Mouse (Mus musculus): ENCODE results near the gene Oprm1.
"Not testable (repeated sequence)": the region's sequence is repeated elsewhere in the genome, so short reads cannot be mapped to it uniquely, and the experiment has no call there.

Gene Oprm1

DNA sequence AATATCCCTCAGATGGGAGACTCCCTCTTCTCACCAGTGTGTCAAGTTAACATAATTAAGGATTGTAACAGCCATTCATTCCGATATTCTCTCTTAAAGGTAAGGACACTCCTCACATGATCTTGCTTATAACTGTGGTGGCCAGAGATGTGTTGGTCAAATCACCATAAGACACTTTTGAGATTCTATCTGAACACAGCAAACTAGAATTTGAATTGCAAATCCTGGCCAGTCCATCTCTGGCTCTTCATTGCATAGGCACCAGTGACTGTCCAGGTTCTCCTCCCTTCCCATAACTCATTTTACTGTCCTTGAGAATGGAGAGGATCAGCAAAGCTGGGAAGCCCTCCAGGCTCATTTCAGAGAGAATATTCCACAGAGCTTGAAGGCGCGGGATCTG, at the start of gene Oprm1:
TSS of gene Oprm1 (plus strand) at position 301 of the 400 bp plus-strand sequence.
- no peak for DNase-seq (ENCODE audit: low spot score in 2 of 2)

DNA sequence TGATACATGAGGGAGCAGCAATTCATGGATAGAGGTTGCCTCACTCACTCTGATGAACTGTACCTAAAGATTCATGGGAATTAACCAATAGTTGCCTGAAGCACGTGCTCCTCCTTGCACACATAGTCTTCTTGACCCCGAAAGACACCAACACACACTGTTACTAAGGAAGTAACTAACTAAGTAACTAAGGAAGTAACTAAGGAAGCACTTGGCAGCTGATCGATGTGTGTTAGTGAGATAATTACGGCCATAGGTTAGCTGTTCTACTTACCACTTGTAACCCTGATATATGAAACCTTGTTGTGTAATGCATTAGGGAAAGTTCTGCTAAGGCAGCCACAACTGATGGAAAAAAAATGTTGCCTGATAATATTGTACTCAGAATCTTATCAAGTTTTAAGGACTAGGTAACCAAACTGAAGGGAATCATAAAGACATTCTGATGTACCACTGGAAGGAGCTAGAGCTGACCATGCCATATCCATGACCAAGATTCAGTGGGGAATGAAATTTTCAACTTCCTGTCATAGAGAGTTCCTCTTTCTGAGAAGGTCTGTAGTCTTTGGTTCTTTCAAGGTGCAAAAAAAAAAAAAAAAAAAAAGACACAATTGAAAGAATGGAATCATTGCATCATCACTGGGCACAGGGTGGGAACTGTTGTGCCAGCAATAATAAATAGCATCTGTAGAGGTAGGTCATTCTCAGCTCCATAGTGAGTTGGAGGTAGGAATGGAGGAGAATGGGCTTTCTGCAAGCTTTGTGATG, 40.9 kb upstream of the Oprm1 start:
- DNase-seq (ENCODE audit: low spot score in 2 of 2) = no peak

DNA sequence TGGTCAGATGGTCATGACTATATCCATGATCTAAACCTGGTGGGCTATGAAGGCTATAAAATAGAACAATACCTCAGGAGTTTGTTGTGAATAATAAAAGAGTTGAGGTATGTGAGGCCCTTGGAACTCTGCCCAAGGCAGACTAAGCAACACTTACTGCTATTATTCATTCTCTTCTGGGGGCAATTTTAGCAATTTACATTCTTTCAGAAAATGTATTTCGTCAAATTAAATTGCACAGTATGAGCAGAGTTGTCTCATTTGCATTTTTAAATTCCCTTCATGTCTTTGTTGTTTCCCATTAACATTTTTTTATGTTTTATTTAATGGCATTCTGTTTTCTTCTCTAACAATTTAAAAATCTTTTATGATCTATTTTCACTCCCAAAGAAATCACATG, 34.5 kb upstream of the Oprm1 start:
- DNase-seq (ENCODE audit: low spot score in 2 of 2) = no peak

- no peak for DNase-seq (ENCODE audit: low spot score in 2 of 2)
Observed at GRCm38 (mm10) chr10:6728469-6728868, 29.8 kb upstream of the Oprm1 start.

GRCm38 (mm10) chr10:6753375-6753774, 4.9 kb upstream of the Oprm1 start:
- DNase-seq (ENCODE audit: low spot score in 2 of 2) = no peak

- no peak for DNase-seq (ENCODE audit: low spot score in 2 of 2)
Observed at GRCm38 (mm10) chr10:6761287-6761811, 3.0 kb downstream of the Oprm1 start, which contains the start of gene Gm10945. Gene Gm10945, minus strand, starts transcription at chr10:6761761.

- peak in 1 of 2 experiments; percentile 32 for DNase-seq (ENCODE audit: low spot score in 2 of 2)
Observed at GRCm38 (mm10) chr10:6788517-6789237, 30.4 kb downstream of the Oprm1 start.

DNA sequence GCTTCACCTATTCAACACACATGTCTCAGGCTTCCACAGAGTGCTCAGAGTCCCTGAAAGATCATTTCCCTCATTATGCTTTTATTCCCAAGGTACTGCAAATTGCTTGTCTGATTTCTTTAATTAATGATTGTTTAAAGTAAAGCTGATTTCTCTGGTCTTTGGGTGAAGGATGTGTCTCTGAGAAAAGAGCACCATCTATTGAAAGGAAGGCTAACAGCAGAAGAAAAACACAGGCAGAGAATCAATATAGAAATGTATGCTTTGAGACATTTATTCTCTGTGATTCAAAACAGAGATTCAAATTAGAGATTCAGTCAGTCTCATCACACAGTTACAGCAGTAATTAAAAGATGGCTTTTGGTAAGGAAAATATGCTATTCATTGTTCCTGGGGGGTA, 31.9 kb downstream of the Oprm1 start:
- no peak for DNase-seq (ENCODE audit: low spot score in 2 of 2)

- DNase-seq (ENCODE audit: low spot score in 2 of 2) = no peak
Observed at GRCm38 (mm10) chr10:6820626-6821025, 62.3 kb downstream of the Oprm1 start.

GRCm38 (mm10) chr10:6842225-6842624, 83.9 kb downstream of the Oprm1 start:
- DNase-seq (ENCODE audit: low spot score in 2 of 2) = no peak

DNA sequence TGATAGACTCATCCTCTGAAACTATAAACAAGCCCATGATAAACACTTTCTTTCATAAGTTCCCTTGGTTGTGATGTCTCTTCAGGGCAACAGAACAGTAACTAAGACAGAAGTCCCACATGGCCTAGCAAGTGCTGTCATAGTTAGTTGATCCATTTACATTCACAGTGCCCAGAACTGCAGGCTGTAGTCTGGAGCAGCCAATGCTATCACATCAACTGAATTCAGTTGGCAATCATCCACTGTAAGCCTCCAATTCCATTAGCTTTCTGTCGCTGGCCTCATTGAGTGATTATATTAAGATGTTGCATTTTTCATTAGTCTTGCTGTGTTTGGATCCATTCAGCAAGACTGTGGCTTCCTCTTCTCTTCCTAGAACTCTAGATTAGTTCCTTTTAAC, 88.0 kb downstream of the Oprm1 start:
- no peak for DNase-seq (ENCODE audit: low spot score in 2 of 2)

DNA sequence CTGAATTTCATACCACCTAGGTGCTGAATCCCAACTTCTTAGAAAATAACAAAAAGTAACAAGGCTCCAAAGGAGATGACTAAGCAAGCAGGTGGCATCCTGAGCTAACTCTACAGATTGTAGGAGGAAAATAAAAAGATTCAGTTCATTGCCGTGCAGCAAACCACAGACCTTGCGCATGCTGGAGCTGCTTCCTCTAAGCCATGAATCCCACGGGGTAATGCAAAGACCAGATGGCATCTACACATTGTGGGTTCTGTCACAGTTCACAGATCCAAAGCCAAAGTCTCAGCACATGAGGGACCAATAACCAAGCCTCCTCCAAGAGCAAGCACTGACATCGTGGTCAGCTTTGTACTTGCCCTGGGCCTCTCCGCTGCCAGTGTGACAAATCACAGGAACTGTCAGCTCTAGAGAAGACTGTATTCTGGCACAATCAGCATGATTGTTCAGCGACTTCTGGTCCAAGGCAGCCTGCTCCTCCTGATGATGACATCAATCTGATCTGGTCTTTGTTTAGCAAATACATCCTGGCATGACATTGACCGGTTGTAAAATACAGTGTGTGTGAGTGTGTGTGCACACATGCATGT, 90.0 kb downstream of the Oprm1 start:
- DNase-seq (ENCODE audit: low spot score in 2 of 2) = no peak

GRCm38 (mm10) chr10:6848834-6849233, 90.5 kb downstream of the Oprm1 start:
- no peak for DNase-seq (ENCODE audit: low spot score in 2 of 2)

GRCm38 (mm10) chr10:6855812-6856211, 97.5 kb downstream of the Oprm1 start:
- DNase-seq (ENCODE audit: low spot score in 2 of 2) = no peak

DNA sequence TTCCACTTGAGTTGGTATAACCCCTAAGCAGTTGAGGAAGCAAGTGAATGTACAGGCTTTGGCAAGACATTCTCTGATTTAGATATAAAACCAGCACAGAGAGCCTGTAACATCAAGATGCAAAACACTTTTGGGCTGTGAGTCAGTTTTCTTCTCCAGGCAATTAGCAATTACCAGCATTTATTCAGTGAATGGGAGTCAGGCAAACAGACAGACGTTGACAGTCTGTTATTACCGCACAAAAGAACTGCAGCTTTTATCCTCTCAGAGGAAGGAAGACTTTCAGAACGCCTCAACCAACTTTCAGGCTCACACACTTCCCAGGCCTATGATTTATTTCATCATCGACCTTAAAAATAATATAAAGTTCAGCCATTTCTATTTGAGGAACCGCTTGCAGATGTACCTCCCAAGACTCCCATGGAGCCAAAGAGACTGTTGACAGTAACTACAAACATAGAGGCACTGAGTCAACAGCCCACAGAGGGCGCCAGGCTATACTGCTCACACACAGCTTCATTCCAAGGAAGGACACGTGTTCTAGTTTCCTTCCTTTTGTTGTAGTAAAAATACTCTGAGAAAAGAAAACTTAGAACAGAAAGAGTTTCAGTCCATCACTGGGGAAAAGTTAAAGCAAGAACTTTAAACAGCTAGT, 113.2 kb downstream of the Oprm1 start:
- DNase-seq (ENCODE audit: low spot score in 2 of 2) = no peak

GRCm38 (mm10) chr10:6873917-6874316, 115.6 kb downstream of the Oprm1 start:
- DNase-seq (ENCODE audit: low spot score in 2 of 2) = no peak

GRCm38 (mm10) chr10:6878276-6878881, 120.1 kb downstream of the Oprm1 start:
- no peak for DNase-seq (ENCODE audit: low spot score in 2 of 2)

- DNase-seq (ENCODE audit: low spot score in 2 of 2) = not testable (repeated sequence)
Observed at GRCm38 (mm10) chr10:6882041-6882440, 123.7 kb downstream of the Oprm1 start.

GRCm38 (mm10) chr10:6885460-6885859, 127.2 kb downstream of the Oprm1 start:
- DNase-seq (ENCODE audit: low spot score in 2 of 2) = no peak

GRCm38 (mm10) chr10:6889640-6890245, 131.4 kb downstream of the Oprm1 start:
- no peak for DNase-seq (ENCODE audit: low spot score in 2 of 2)

All from spleen, postnatal 10 days (tissue).